Mouse (Mus musculus) forebrain, embryonic 11.5 days (tissue): ENCODE measurements around the gene Myo1h. TPM values are rescaled to one million over a fixed set of nuclear protein-coding genes. Genes with fewer than 3 reads are reported as not detected.

ENCODE experiments used
- ATAC-seq: fragments of 200-750 bp; cut with Nextera tagmentation; replicated peaks from 2 replicates; pipeline ENCODE4 v1.8.0; 2017; ENCODE audit warnings: moderate TSS enrichment; ENCODE audit not compliant: low FRiP score
- DNase-seq: peaks from one replicate; pipeline ENCODE4 v3.0.0-alpha.2; 2017; ENCODE audit warnings: low spot score
- H3K27ac ChIP-seq: fragments of 300-500 bp; sonication (generic); 2 replicates; pipeline ENCODE4 v1.5.1; 2014; ENCODE audit warnings: low read depth, low read length
- H3K27me3 ChIP-seq: fragments of 300-500 bp; sonication (generic); 2 replicates; pipeline ENCODE4 v1.6.1; 2014; ENCODE audit warnings: mild to moderate bottlenecking, low read length, mixed read lengths; ENCODE audit not compliant: control insufficient read depth, insufficient read depth
- H3K36me3 ChIP-seq: fragments of 300-500 bp; sonication (generic); 2 replicates; pipeline ENCODE4 v1.6.1; 2014; ENCODE audit warnings: mild to moderate bottlenecking, low read length, moderate library complexity, mixed read lengths; ENCODE audit not compliant: control insufficient read depth, insufficient read depth
- H3K4me1 ChIP-seq: fragments of 300-500 bp; sonication (generic); replicated peaks from 2 replicates; pipeline ENCODE4 v1.6.1; 2014; ENCODE audit warnings: low read length, mixed read lengths; ENCODE audit not compliant: control insufficient read depth, insufficient read depth
- H3K4me2 ChIP-seq: fragments of 300-500 bp; sonication (generic); 2 replicates; pipeline ENCODE4 v1.6.1; 2014; ENCODE audit warnings: low read depth, mild to moderate bottlenecking, low read length, moderate library complexity, mixed read lengths; ENCODE audit not compliant: severe bottlenecking
- H3K4me3 ChIP-seq: fragments of 300-500 bp; sonication (generic); 2 replicates; pipeline ENCODE4 v1.5.1; 2014; ENCODE audit warnings: low read depth, low read length
- H3K9ac ChIP-seq: fragments of 300-500 bp; sonication (generic); 2 replicates; pipeline ENCODE4 v1.6.1; 2014; ENCODE audit warnings: low read length
- H3K9me3 ChIP-seq: fragments of 300-500 bp; sonication (generic); 2 replicates; pipeline ENCODE4 v1.6.1; 2016; ENCODE audit warnings: low read length, mixed read lengths; ENCODE audit not compliant: control insufficient read depth
- WGBS: fragments of 180-500 bp; shearing (Covaris S2); extraction: QIAGEN DNeasy Blood & Tissue Kit; methylation state at CpG from one replicate; pipeline ENCODE4 v1.1.7; 2014; 5-methylcytosine and 5-hydroxymethylcytosine counted together
- polyA plus RNA-seq: library from polyadenylated mRNA; unstranded; fragments of >200 nt; fragmentation: Nextera tagmentation; extraction: Ambion mirVana; gene quantifications from 2 replicates; pipeline ENCODE4 v1.2.1, GENCODE M21; 2014

Myo1h gene
- polyA plus RNA-seq, 1 experiment from 2014 or later, result 0.91 TPM

DNA sequence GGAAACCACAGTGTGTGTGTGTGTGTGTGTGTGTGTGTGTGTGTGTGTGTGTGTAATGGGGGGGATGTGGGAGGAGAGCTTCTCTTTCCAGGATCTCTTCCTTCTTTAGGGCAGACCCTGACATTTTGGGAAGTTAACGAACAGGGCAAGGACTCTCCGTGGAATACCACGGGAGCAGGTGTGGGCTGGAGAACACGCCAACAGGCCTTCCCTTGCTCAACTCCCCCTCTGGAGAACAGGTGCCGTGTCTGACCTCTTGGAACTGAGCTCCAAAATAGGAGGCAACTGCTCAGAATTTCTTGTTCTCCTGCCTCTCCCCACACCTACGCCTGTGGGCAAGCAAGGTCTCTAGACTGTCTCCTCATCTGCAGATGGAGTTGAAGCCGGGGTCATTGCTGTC, 19.5 kb upstream of the Myo1h start:
- no peak overlapping the region for H3K4me2 ChIP-seq
- H3K4me1 ChIP-seq, result peaks cover 12% of the 10 kb centered on the region
- 75% methylated on average over 7 of the region's 7 CpGs for WGBS
- no peaks in the 10 kb centered on the region for H3K9me3 ChIP-seq
- H3K27ac ChIP-seq, result no peak overlapping the region
- DNase-seq (no peak), ATAC-seq (no peak)
- no peak overlapping the region for H3K9ac ChIP-seq
- H3K4me3 ChIP-seq, result no peak overlapping the region
- H3K36me3 ChIP-seq, result no peaks in the 10 kb centered on the region
- H3K27me3 ChIP-seq, result peaks cover 43% of the 10 kb centered on the region

DNA sequence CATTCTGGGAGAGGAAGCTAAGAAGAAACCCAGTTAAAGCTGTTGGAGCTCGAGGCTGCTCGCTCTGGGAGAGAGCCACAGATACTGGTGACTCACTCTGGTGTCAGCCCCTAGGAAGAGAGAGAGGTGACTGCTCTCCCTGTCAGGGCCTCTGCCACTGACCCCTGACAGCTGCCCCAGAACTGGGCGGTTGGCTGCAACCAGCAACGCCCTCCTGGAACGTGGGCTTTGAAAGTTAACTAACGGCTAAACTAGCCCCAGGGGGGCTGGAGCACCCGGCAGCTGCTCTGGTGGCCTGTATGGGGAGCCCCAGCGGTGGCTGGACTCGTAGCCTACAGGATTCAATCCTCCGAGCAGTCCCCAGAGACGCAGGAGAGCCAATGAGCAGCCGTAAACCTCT, 19.0 kb upstream of the Myo1h start:
- ATAC-seq (no peak), DNase-seq (no peak)
- Histone ChIP-seq H3K36me3 (no peaks in the 10 kb centered on the region), H3K27ac (no peak overlapping the region), H3K27me3 (peaks cover 48% of the 10 kb centered on the region), H3K9me3 (no peaks in the 10 kb centered on the region), H3K4me3 (no peak overlapping the region), H3K4me2 (no peak overlapping the region), H3K4me1 (peaks cover 12% of the 10 kb centered on the region), H3K9ac (no peak overlapping the region; the same call in 1 of the 2 replicates)
- WGBS, result 18% methylated on average over 12 of the region's 12 CpGs

DNA sequence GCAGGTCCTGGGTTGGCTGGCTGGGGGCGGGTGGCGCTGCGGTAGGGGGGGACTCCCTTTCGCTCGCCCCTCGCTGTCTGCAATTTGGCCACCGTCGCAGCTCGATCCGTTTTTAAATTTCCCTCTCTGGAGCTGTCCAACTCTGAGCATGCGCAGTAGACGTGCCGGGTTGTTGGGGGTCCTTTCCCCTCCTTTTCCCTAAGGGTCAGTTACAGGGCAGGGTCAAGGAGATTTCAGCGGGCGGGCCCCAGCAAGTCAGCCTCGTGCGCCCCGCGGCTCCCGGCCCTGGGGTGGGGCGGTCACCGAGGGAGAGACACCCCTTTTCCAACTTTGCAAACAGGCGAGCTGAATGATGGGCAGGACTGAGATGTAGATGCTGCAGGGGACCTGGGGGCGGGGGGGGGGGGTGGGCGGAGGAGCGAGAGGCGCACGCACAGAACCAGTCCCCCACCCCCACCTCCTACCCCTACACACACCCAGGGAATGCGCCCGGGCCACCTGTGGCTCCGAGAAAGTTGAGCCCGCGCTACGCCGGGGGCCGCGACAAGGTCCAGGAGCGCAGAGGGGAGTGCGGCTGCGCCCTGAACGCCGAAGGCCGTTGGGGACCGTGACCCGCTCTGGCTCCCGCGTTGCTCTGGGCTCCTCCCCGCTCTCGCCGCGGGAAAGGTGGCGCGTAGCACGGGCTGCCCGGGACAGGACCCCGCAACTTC, 15.1 kb upstream of the Myo1h start, which contains the start of gene Foxn4:
TSS of gene Foxn4 (minus strand) at position 115 of the 710 bp plus-strand sequence.
- Histone ChIP-seq H3K9ac (peak within 1 kb of the TSS; percentile 23; the same call in 1 of the 2 replicates), H3K36me3 (no peaks in the 10 kb centered on the region), H3K9me3 (no peaks in the 10 kb centered on the region), H3K27me3 (peaks cover 76% of the 10 kb centered on the region), H3K4me2 (peak within 1 kb of the TSS; percentile 76), H3K4me1 (peaks cover 15% of the 10 kb centered on the region), H3K27ac (no peak within 1 kb of the TSS), H3K4me3 (peak within 1 kb of the TSS; percentile 37)
- ATAC-seq, result no peak
- DNase-seq, result peak; percentile 75
- WGBS, result under 1% methylated on average over 50 of the region's 56 CpGs

- DNase-seq (no peak), ATAC-seq (no peak)
- Histone ChIP-seq H3K4me3 (no peak overlapping the region), H3K27ac (no peak overlapping the region), H3K4me1 (peaks cover 17% of the 10 kb centered on the region), H3K36me3 (no peaks in the 10 kb centered on the region), H3K9me3 (no peaks in the 10 kb centered on the region), H3K27me3 (peaks cover 72% of the 10 kb centered on the region), H3K9ac (no peak overlapping the region), H3K4me2 (no peak overlapping the region)
- WGBS, result 8% methylated on average over 8 of the region's 8 CpGs
Measured at GRCm38 (mm10) chr5:114275339-114275738, 13.6 kb upstream of the Myo1h start.

DNA sequence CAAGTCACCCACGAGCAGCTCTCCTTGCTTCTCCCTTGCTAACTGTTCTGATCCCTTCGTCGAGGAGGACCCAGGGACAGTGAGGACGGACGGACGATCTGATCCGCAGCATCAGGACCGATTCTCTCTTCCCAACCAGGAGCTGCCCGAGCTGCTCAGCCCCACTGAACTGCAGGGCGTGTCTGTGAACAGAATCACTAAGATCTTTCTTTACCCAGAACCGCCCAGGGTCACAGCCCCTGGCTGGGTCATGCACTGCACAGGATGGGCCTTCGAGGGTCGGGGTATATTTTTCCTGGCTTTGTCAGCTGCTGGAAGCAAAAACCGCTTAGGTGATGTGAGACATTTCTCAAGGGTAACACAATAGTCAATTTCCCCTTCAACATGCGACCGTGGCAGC, 13.0 kb upstream of the Myo1h start:
- H3K4me1 ChIP-seq, result peaks cover 17% of the 10 kb centered on the region
- no peak overlapping the region for H3K4me3 ChIP-seq
- no peak for DNase-seq
- no peak overlapping the region for H3K27ac ChIP-seq
- 15% methylated on average over 16 of the region's 16 CpGs for whole genome bisulfite sequencing
- H3K9ac ChIP-seq, result no peak overlapping the region
- no peaks in the 10 kb centered on the region for H3K9me3 ChIP-seq
- peaks cover 68% of the 10 kb centered on the region for H3K27me3 ChIP-seq
- no peak overlapping the region for H3K4me2 ChIP-seq
- no peaks in the 10 kb centered on the region for H3K36me3 ChIP-seq
- ATAC-seq, result no peak

- Histone ChIP-seq H3K27me3 (peaks cover 42% of the 10 kb centered on the region), H3K9me3 (no peaks in the 10 kb centered on the region), H3K4me1 (peaks cover 5% of the 10 kb centered on the region; the same call in 1 of the 2 replicates), H3K9ac (no peak overlapping the region), H3K36me3 (no peaks in the 10 kb centered on the region), H3K4me3 (no peak overlapping the region), H3K27ac (no peak overlapping the region), H3K4me2 (0 out of 2 replicates have a peak overlapping the region, but pooled peaks have one; percentile 24)
- DNase-seq, result no peak
- peak; percentile 65 for ATAC-seq
- 26% methylated on average over 12 of the region's 12 CpGs for WGBS
Measured at GRCm38 (mm10) chr5:114279382-114280143, 9.4 kb upstream of the Myo1h start.

DNA sequence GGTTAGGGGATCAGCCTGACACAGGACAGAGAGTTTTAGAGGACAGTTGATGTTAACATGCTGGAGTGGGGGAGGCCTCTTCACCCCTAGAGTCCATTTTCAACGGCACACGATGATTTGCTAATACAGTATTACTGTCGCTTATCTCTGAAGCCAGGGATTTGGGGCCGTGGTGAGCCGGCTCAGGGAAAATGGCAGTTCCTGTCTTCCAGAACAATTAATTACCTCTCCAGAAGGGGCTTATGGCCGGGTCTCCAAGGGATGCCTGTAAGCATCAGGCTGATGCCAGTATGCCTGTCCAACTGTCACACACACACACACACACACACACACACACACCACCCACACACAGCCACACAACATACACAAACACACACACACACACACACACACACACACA, 6.6 kb upstream of the Myo1h start:
- H3K27me3 ChIP-seq, result peaks cover 16% of the 10 kb centered on the region
- no peaks in the 10 kb centered on the region for H3K9me3 ChIP-seq
- H3K27ac ChIP-seq, result no peak overlapping the region; the same call in 1 of the 2 replicates
- H3K9ac ChIP-seq, result no peak overlapping the region
- H3K4me1 ChIP-seq, result peaks cover 3% of the 10 kb centered on the region; the same call in 1 of the 2 replicates
- 71% methylated on average over 6 of the region's 6 CpGs for WGBS
- H3K36me3 ChIP-seq, result no peaks in the 10 kb centered on the region
- H3K4me3 ChIP-seq, result no peak overlapping the region
- H3K4me2 ChIP-seq, result no peak overlapping the region
- ATAC-seq (no peak), DNase-seq (no peak)

DNA sequence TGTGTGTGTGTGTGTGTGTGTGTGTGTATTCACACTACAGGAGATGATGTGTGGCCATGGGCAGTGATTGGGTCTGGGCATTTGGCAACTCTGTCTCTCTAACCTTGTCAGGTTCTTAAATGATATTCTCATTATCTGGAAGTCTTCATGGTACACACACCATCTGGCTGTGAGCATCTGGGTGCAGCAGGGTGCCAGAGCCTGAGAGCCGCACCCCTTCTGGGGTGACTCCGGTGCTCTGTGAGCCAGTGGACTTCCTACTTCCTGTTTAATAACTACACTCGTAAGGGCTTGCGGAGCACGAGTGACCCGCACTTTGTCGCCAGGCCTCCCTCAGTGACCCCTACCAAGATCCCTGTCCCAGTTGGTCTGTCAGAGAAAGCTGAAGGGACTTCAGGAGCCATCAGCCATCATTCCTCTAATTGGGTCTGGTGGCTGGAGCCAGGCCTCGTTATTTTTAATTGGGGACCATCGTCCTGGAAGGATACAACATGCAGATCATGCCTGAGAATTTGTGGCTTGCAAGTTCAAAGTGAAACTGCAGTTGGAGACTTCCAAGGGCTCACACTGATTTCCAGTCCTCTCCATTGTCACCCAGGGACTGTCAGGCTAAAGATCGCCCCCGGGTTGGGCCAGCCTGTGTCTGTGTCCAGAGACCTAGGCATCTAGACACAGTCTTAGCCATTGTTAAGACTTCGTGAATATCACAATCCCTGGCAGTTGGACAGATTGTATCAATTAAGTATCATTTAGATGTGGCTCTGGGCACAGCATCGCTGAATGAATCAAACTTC, 4.2 kb upstream of the Myo1h start:
- DNase-seq, result no peak

More for the DNA sequence above, 4.2 kb upstream of the Myo1h start:
- H3K4me2 ChIP-seq, result no peak overlapping the region
- WGBS, result 53% methylated on average over 13 of the region's 13 CpGs
- H3K9me3 ChIP-seq, result no peaks in the 10 kb centered on the region
- H3K4me1 ChIP-seq, result peaks cover 1% of the 10 kb centered on the region; the same call in 1 of the 2 replicates
- no peak overlapping the region for H3K27ac ChIP-seq
- no peak overlapping the region for H3K9ac ChIP-seq
- ATAC-seq, result no peak
- H3K36me3 ChIP-seq, result no peaks in the 10 kb centered on the region
- no peak overlapping the region for H3K4me3 ChIP-seq
- peaks cover 9% of the 10 kb centered on the region; the same call in 1 of the 2 replicates for H3K27me3 ChIP-seq
